Mouse (Mus musculus) midbrain, embryonic 16.5 days (tissue): Measurements from ENCODE around the gene Yif1a. TPM values are rescaled to one million over a fixed set of nuclear protein-coding genes. Genes with fewer than 3 reads are reported as not detected.
A peak's percentile ranks its signal among the peaks of the same experiment; 100 is the strongest.

ENCODE experiments used
- ATAC-seq: fragments of 200-750 bp; cut with Nextera tagmentation; 2 replicates; pipeline ENCODE4 v1.8.0; 2017; ENCODE audit warnings: moderate TSS enrichment
- H3K27ac ChIP-seq: fragments of 300-500 bp; sonication (generic); 2 replicates; pipeline ENCODE4 v1.5.1; 2014; ENCODE audit warnings: mild to moderate bottlenecking, low read length, mixed read lengths
- H3K27me3 ChIP-seq: fragments of 300-500 bp; sonication (generic); 2 replicates; pipeline ENCODE4 v1.6.1; 2014; ENCODE audit warnings: low read depth, low read length, mixed read lengths; ENCODE audit not compliant: control insufficient read depth, insufficient read depth
- H3K36me3 ChIP-seq: fragments of 300-500 bp; sonication (generic); 2 replicates; pipeline ENCODE4 v1.6.1; 2014; ENCODE audit warnings: mild to moderate bottlenecking, low read length, moderate library complexity, mixed read lengths; ENCODE audit not compliant: control insufficient read depth, insufficient read depth
- H3K4me1 ChIP-seq: fragments of 300-500 bp; sonication (generic); 2 replicates; pipeline ENCODE4 v1.6.1; 2014; ENCODE audit warnings: mild to moderate bottlenecking, low read length, mixed read lengths; ENCODE audit not compliant: control insufficient read depth, insufficient read depth
- H3K4me2 ChIP-seq: fragments of 300-500 bp; sonication (generic); 2 replicates; pipeline ENCODE4 v1.6.1; 2014; ENCODE audit warnings: mild to moderate bottlenecking, low read length, mixed read lengths
- H3K4me3 ChIP-seq: fragments of 300-500 bp; sonication (generic); 2 replicates; pipeline ENCODE4 v1.5.1; 2014; ENCODE audit warnings: low read depth, mild to moderate bottlenecking, low read length, moderate library complexity, mixed read lengths
- H3K9ac ChIP-seq: fragments of 300-500 bp; sonication (generic); 2 replicates; pipeline ENCODE4 v1.6.1; 2014; ENCODE audit warnings: low read depth, low read length, mixed read lengths
- H3K9me3 ChIP-seq: fragments of 300-500 bp; sonication (generic); replicated peaks from 2 replicates; pipeline ENCODE4 v1.6.1; 2014; ENCODE audit warnings: mild to moderate bottlenecking, low read length, mixed read lengths; ENCODE audit not compliant: control insufficient read depth, poor library complexity, severe bottlenecking
- WGBS: fragments of 180-500 bp; shearing (Covaris S2); extraction: QIAGEN DNeasy Blood & Tissue Kit; methylation state at CpG from one replicate; pipeline ENCODE4 v1.1.7; 2014; 5-methylcytosine and 5-hydroxymethylcytosine counted together
- polyA plus RNA-seq: library from polyadenylated mRNA; unstranded; fragments of >200 nt; fragmentation: Nextera tagmentation; extraction: Ambion mirVana; gene quantifications from 2 replicates; pipeline ENCODE4 v1.2.1, GENCODE M21; 2015

The Yif1a gene
- polyA plus RNA-seq, 1 experiment from 2014 or later = 46.6 TPM

GRCm38 (mm10) chr19:5067867-5068569 lies 20.3 kb upstream of the Yif1a start, which contains the start of gene Cd248:
Cd248 (plus strand) TSS chr19:5068078.
- H3K27ac ChIP-seq = no peak within 1 kb of the TSS
- no peak for ATAC-seq
- peaks cover 15% of the 10 kb centered on the region for H3K4me1 ChIP-seq
- no peaks in the 10 kb centered on the region for H3K36me3 ChIP-seq
- no peaks in the 10 kb centered on the region for H3K9me3 ChIP-seq
- H3K4me2 ChIP-seq = peak within 1 kb of the TSS; percentile 76
- H3K4me3 ChIP-seq = peak within 1 kb of the TSS; percentile 41
- peak within 1 kb of the TSS; percentile 66 for H3K9ac ChIP-seq
- peaks cover 27% of the 10 kb centered on the region for H3K27me3 ChIP-seq
- WGBS = under 1% methylated on average over 49 of the region's 56 CpGs

GRCm38 (mm10) chr19:5068570-5069234 lies 19.6 kb upstream of the Yif1a start:
- H3K27me3 ChIP-seq = peaks cover 27% of the 10 kb centered on the region
- ATAC-seq = no peak

GRCm38 (mm10) chr19:5069486-5069885 lies 18.9 kb upstream of the Yif1a start:
- peaks cover 16% of the 10 kb centered on the region for H3K4me1 ChIP-seq
- 82% methylated on average over 5 of the region's 5 CpGs for WGBS
- peaks cover 31% of the 10 kb centered on the region for H3K27me3 ChIP-seq
- H3K9ac ChIP-seq = no peak overlapping the region
- H3K36me3 ChIP-seq = no peaks in the 10 kb centered on the region
- no peaks in the 10 kb centered on the region for H3K9me3 ChIP-seq
- H3K4me2 ChIP-seq = no peak overlapping the region
- H3K4me3 ChIP-seq = no peak overlapping the region
- ATAC-seq = no peak
- H3K27ac ChIP-seq = no peak overlapping the region

More at GRCm38 (mm10) chr19:5068570-5069234, 19.6 kb upstream of the Yif1a start:
- Histone ChIP-seq H3K9me3 (no peaks in the 10 kb centered on the region), H3K4me3 (peak overlapping the region; percentile 41), H3K9ac (peak overlapping the region; percentile 66), H3K4me1 (peaks cover 16% of the 10 kb centered on the region), H3K36me3 (no peaks in the 10 kb centered on the region), H3K27ac (no peak overlapping the region), H3K4me2 (peak overlapping the region; percentile 76)
- 36% methylated on average over 20 of the region's 21 CpGs for WGBS

- no peaks in the 10 kb centered on the region for H3K36me3 ChIP-seq
- H3K4me1 ChIP-seq = peaks cover 16% of the 10 kb centered on the region
- no peak overlapping the region for H3K4me2 ChIP-seq
- H3K27ac ChIP-seq = no peak overlapping the region
- H3K9ac ChIP-seq = no peak overlapping the region
- WGBS = 86% methylated on average over 7 of the region's 7 CpGs
- H3K27me3 ChIP-seq = peaks cover 33% of the 10 kb centered on the region
- no peak for ATAC-seq
- no peaks in the 10 kb centered on the region for H3K9me3 ChIP-seq
- H3K4me3 ChIP-seq = no peak overlapping the region
Measured at GRCm38 (mm10) chr19:5069978-5070377, 18.4 kb upstream of the Yif1a start.

- H3K27me3 ChIP-seq = peaks cover 33% of the 10 kb centered on the region
Measured at GRCm38 (mm10) chr19:5071077-5071476, 17.3 kb upstream of the Yif1a start.

GRCm38 (mm10) chr19:5071545-5072369 lies 16.6 kb upstream of the Yif1a start:
- peak; percentile 75 for ATAC-seq
- peak overlapping the region; percentile 53 for H3K9ac ChIP-seq
- peak overlapping the region; percentile 79 for H3K4me2 ChIP-seq
- H3K4me3 ChIP-seq = peak overlapping the region; percentile 45
- H3K9me3 ChIP-seq = no peaks in the 10 kb centered on the region
- H3K27ac ChIP-seq = no peak overlapping the region
- peaks cover 32% of the 10 kb centered on the region for H3K27me3 ChIP-seq
- peaks cover 16% of the 10 kb centered on the region for H3K4me1 ChIP-seq
- under 1% methylated on average over 37 of the region's 40 CpGs for WGBS
- H3K36me3 ChIP-seq = no peaks in the 10 kb centered on the region

More at GRCm38 (mm10) chr19:5071077-5071476, 17.3 kb upstream of the Yif1a start:
- H3K9ac ChIP-seq = peak overlapping the region; percentile 53
- peak overlapping the region; percentile 79 for H3K4me2 ChIP-seq
- peaks cover 16% of the 10 kb centered on the region for H3K4me1 ChIP-seq
- no peaks in the 10 kb centered on the region for H3K9me3 ChIP-seq
- no peaks in the 10 kb centered on the region for H3K36me3 ChIP-seq
- peak overlapping the region; percentile 45 for H3K4me3 ChIP-seq
- H3K27ac ChIP-seq = no peak overlapping the region
- ATAC-seq = no peak
- WGBS = 6% methylated on average over 11 of the region's 11 CpGs

GRCm38 (mm10) chr19:5072389-5073019 lies 15.8 kb upstream of the Yif1a start:
- peak overlapping the region; percentile 53 for H3K9ac ChIP-seq
- peak; percentile 9; the same call in 1 of the 2 replicates for ATAC-seq
- H3K27me3 ChIP-seq = peaks cover 27% of the 10 kb centered on the region
- H3K36me3 ChIP-seq = no peaks in the 10 kb centered on the region
- no peak overlapping the region for H3K27ac ChIP-seq
- peak overlapping the region; percentile 79 for H3K4me2 ChIP-seq
- H3K4me3 ChIP-seq = peak overlapping the region; percentile 45
- H3K4me1 ChIP-seq = peaks cover 16% of the 10 kb centered on the region
- WGBS = 3% methylated on average over 20 of the region's 20 CpGs
- no peaks in the 10 kb centered on the region for H3K9me3 ChIP-seq

- H3K36me3 ChIP-seq = no peaks in the 10 kb centered on the region
- H3K4me1 ChIP-seq = peaks cover 12% of the 10 kb centered on the region
- H3K27ac ChIP-seq = no peak overlapping the region
- peak overlapping the region; percentile 79 for H3K4me2 ChIP-seq
- H3K9ac ChIP-seq = peak overlapping the region; percentile 34; the same call in 1 of the 2 replicates
- H3K9me3 ChIP-seq = no peaks in the 10 kb centered on the region
- under 1% methylated on average over 15 of the region's 15 CpGs for WGBS
- peaks cover 27% of the 10 kb centered on the region for H3K27me3 ChIP-seq
- ATAC-seq = no peak
- H3K4me3 ChIP-seq = peak overlapping the region; percentile 45; the same call in 1 of the 2 replicates
Measured at GRCm38 (mm10) chr19:5073028-5073427, 15.3 kb upstream of the Yif1a start.
